In the genomic region with DNA sequence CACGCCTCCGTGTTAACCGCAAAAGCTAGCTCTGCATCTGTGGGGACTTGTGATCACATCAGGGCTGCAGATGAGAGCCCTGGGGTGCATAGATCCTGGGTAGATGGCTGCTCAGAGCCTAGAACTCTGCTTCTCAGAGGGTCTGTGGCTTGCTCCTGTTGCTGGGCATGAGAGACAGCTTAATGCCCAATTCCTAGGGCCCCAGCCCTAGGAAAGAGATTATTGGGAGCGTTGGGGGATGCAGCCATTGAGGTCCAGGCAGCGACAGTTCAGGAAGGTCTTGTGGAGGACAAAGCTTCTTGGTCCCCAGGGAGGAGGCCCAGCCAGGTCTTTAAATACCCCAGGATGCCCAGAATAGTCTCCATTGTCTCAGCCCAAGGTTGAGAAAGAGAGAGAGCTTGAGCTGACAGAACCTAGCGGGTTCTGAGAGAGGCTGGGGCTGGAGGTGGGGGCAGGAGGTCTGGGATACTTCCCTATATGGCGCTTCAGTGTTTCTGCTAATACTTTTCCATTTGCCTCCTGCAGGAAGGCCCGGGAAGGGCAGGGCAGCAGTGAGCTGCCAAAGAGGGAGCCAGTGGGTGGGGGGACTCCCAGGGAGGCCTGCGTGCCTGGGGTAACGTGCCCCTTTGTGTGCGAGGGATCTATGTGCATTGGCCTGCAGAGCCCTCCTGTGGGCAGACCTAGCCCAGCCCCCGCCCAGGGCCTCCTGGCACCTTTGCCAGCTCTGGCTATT, we compare ENCODE assay signal across 9 mouse cellular contexts. TPM values are rescaled to one million over a fixed set of nuclear protein-coding genes. Genes with fewer than 3 reads are reported as not detected.
A peak's percentile ranks its signal among the peaks of the same experiment; 100 is the strongest.
DNase-seq lines count a peak whose midpoint lies in the region; ATAC-seq and TF ChIP-seq lines count a peak whose summit lies in the region.
"Had no signal": no experiment of that assay in that cellular context is flagged by ENCODE, and none has a peak within 500 bp of the region (broad histone marks: within the 10 kb centered on the region; RNA-seq: fewer than 3 reads in every experiment).

No protein-coding gene starts in this region.

- peak overlapping the region; percentile 94 for H3K27ac ChIP-seq in heart, embryonic 10.5 days
- peak overlapping the region; percentile 92 for H3K27ac ChIP-seq in kidney, embryonic 15.5 days
- no peak overlapping the region for H3K27ac ChIP-seq in midbrain, postnatal 0 days (ENCODE audit: low read depth, low read length)

- no peaks in the 10 kb centered on the region for H3K9me3 ChIP-seq in heart, embryonic 10.5 days
- H3K9me3 ChIP-seq in kidney, embryonic 15.5 days (replicated peaks) = no peaks in the 10 kb centered on the region
- no peaks in the 10 kb centered on the region for H3K9me3 ChIP-seq in midbrain, postnatal 0 days (ENCODE audit: low read length)
- H3K9me3 ChIP-seq: megakaryocyte, embryonic 14.5 days had no signal

- peak; percentile 23 for DNase-seq in left cerebral cortex, postnatal 4 days
- DNase-seq in left cerebral cortex, adult 18-20 months (ENCODE audit: low spot score in 2 of 2) = no peak
- DNase-seq in embryo, embryonic 11 days = peak; percentile 71
- peak; percentile 92 for DNase-seq in heart, embryonic 10.5 days (ENCODE audit: low spot score)
- DNase-seq in midbrain, postnatal 0 days (ENCODE audit: low spot score) = no peak
- DNase-seq in thymus, postnatal 36 days = no peak
- no peak for DNase-seq in layer of hippocampus, postnatal 25 days (ENCODE audit: extremely low spot score in 1 of 2, low spot score in 1 of 2)

- 6% methylated on average over 12 of the region's 12 CpGs for WGBS in heart, embryonic 10.5 days
- 19% methylated on average over 12 of the region's 12 CpGs for WGBS in kidney, embryonic 15.5 days
- WGBS in midbrain, postnatal 0 days = 15% methylated on average over 12 of the region's 12 CpGs

- peak overlapping the region; percentile 31 for H3K4me3 ChIP-seq in heart, embryonic 10.5 days
- H3K4me3 ChIP-seq in kidney, embryonic 15.5 days (replicated peaks) = no peak overlapping the region
- no peak overlapping the region for H3K4me3 ChIP-seq in midbrain, postnatal 0 days (ENCODE audit: low read depth, low read length)
- H3K4me3 ChIP-seq: megakaryocyte, embryonic 14.5 days had no signal

- H3K4me2 ChIP-seq in kidney, embryonic 15.5 days = peak overlapping the region; percentile 32
- H3K4me2 ChIP-seq in midbrain, postnatal 0 days (ENCODE audit: low read depth, low read length, poor library complexity, severe bottlenecking) = no peak overlapping the region

- no peaks in the 10 kb centered on the region for H3K27me3 ChIP-seq in heart, embryonic 10.5 days (ENCODE audit: insufficient read depth, poor library complexity, severe bottlenecking)
- H3K27me3 ChIP-seq in kidney, embryonic 15.5 days = no peaks in the 10 kb centered on the region
- no peaks in the 10 kb centered on the region for H3K27me3 ChIP-seq in midbrain, postnatal 0 days (ENCODE audit: insufficient read depth, low read length)

- peak; percentile 53 for ATAC-seq in kidney, embryonic 15.5 days (replicated peaks; ENCODE audit: low FRiP score)
- ATAC-seq in midbrain, postnatal 0 days (ENCODE audit: low FRiP score) = peak; percentile 59

- peak overlapping the region; percentile 24; the same call in 1 of the 2 replicates for H3K9ac ChIP-seq in kidney, embryonic 15.5 days
- no peak overlapping the region for H3K9ac ChIP-seq in midbrain, postnatal 0 days (replicated peaks; ENCODE audit: low read length, poor library complexity, severe bottlenecking)

- peaks cover 86% of the 10 kb centered on the region for H3K4me1 ChIP-seq in heart, embryonic 10.5 days
- H3K4me1 ChIP-seq in kidney, embryonic 15.5 days = peaks cover 85% of the 10 kb centered on the region
- H3K4me1 ChIP-seq in midbrain, postnatal 0 days (ENCODE audit: insufficient read depth, low read length) = peaks cover 10% of the 10 kb centered on the region; the same call in 1 of the 2 replicates

- intact Hi-C loops in left cerebral cortex, postnatal 4 days (cut with DNase I) = no loop called here

- H3K36me3 ChIP-seq in heart, embryonic 10.5 days = peaks cover 3% of the 10 kb centered on the region; the same call in 1 of the 2 replicates
- H3K36me3 ChIP-seq in kidney, embryonic 15.5 days = no peaks in the 10 kb centered on the region
- H3K36me3 ChIP-seq in midbrain, postnatal 0 days (ENCODE audit: insufficient read depth, low read length) = no peaks in the 10 kb centered on the region

- TF ChIP-seq CTCF in midbrain, postnatal 0 days (IDR thresholded peaks at IDR 0.05) = peak; percentile 56

RNA-seq across cellular contexts. Expression of gene Hspg2, which starts 20.2 kb away (rescaled TPM):
- total RNA-seq in left cerebral cortex, postnatal 4 days (2021) = 10 to 100 TPM; 14.9 to 15.0 TPM
- 1 to 10 TPM; 4.3 to 5.0 TPM for total RNA-seq in left cerebral cortex, adult 18-20 months (2021)
- 52.0 and 58.9 TPM in 2 replicates for polyA plus RNA-seq in heart, embryonic 10.5 days (2016; fragmentation: Nextera tagmentation; extraction: Ambion mirVana)
- 34.2 and 35.7 TPM in 2 replicates for polyA plus RNA-seq in kidney, embryonic 15.5 days (2015; fragmentation: Nextera tagmentation; extraction: Ambion mirVana)
- total RNA-seq in midbrain, postnatal 0 days (2014; rRNA removed) = 26.1 and 30.5 TPM in 2 replicates
- polyA plus RNA-seq in midbrain, postnatal 0 days (2015; fragmentation: Nextera tagmentation; extraction: Ambion mirVana) = 1.4 and 2.2 TPM in 2 replicates
- total RNA-seq in layer of hippocampus, postnatal 25 days (2021) = 10 to 100 TPM in 1 of 2 experiments, 1 to 10 TPM in 1; 5.6 to 10.8 TPM

RNA-seq across cellular contexts. Expression of gene 1700013G24Rik, which starts 35.7 kb away (rescaled TPM):
- not detected for total RNA-seq in left cerebral cortex, postnatal 4 days (2021)
- not detected for total RNA-seq in left cerebral cortex, adult 18-20 months (2021)
- not detected in 2 replicates for polyA plus RNA-seq in heart, embryonic 10.5 days (2016; fragmentation: Nextera tagmentation; extraction: Ambion mirVana)
- polyA plus RNA-seq in kidney, embryonic 15.5 days (2015; fragmentation: Nextera tagmentation; extraction: Ambion mirVana) = not detected in 2 replicates
- total RNA-seq in midbrain, postnatal 0 days (2014; rRNA removed) = not detected in 2 replicates
- polyA plus RNA-seq in midbrain, postnatal 0 days (2015; fragmentation: Nextera tagmentation; extraction: Ambion mirVana) = not detected in 2 replicates
- total RNA-seq in layer of hippocampus, postnatal 25 days (2021) = not detected

RNA-seq across cellular contexts. Expression of gene Cela3b, which starts 58.4 kb away (rescaled TPM):
- not detected for total RNA-seq in left cerebral cortex, postnatal 4 days (2021)
- not detected for total RNA-seq in left cerebral cortex, adult 18-20 months (2021)
- polyA plus RNA-seq in heart, embryonic 10.5 days (2016; fragmentation: Nextera tagmentation; extraction: Ambion mirVana) = not detected in 2 replicates
- not detected in 2 replicates for polyA plus RNA-seq in kidney, embryonic 15.5 days (2015; fragmentation: Nextera tagmentation; extraction: Ambion mirVana)
- total RNA-seq in midbrain, postnatal 0 days (2014; rRNA removed) = not detected in 2 replicates
- polyA plus RNA-seq in midbrain, postnatal 0 days (2015; fragmentation: Nextera tagmentation; extraction: Ambion mirVana) = not detected in 2 replicates
- not detected for total RNA-seq in layer of hippocampus, postnatal 25 days (2021)

Comparison
In these comparisons a context has a peak if more than half of its experiments do, and no peak if none do; other contexts are left out.
1. DNase-seq: peak in left cerebral cortex, postnatal 4 days (single experiment), embryo, embryonic 11 days (single experiment) and heart, embryonic 10.5 days (single experiment); none in left cerebral cortex, adult 18-20 months (0 of 2), midbrain, postnatal 0 days (single experiment), thymus, postnatal 36 days (0 of 2) and layer of hippocampus, postnatal 25 days (0 of 2).